Mouse (Mus musculus) liver, embryonic 14.5 days (tissue): Measurements from ENCODE around the gene Lamc2. TPM values are rescaled to one million over a fixed set of nuclear protein-coding genes. Genes with fewer than 3 reads are reported as not detected.

Experiments
- ATAC-seq: fragments of 200-750 bp; cut with Nextera tagmentation; 2 replicates; pipeline ENCODE4 v1.8.0; 2017; ENCODE audit warnings: moderate number of reproducible peaks, mild to moderate bottlenecking, moderate library complexity; ENCODE audit not compliant: insufficient read depth
- DNase-seq, 3 experiments: peaks; one replicate each; pipeline ENCODE4 v3.0.0-alpha.2; 2012 to 2013; ENCODE audit warnings: low read depth in 3 of 3, low spot score in 3 of 3
- H3K27ac ChIP-seq: fragments of 300-500 bp; sonication (generic); 2 replicates; pipeline ENCODE4 v1.5.1; 2014; ENCODE audit warnings: moderate library complexity, mild to moderate bottlenecking, control low read depth, inconsistent platforms
- H3K27me3 ChIP-seq: fragments of 300-500 bp; sonication (generic); 2 replicates; pipeline ENCODE4 v1.6.1; 2014; ENCODE audit warnings: mild to moderate bottlenecking, low read length, moderate library complexity; ENCODE audit not compliant: control insufficient read depth, insufficient read depth
- H3K36me3 ChIP-seq: fragments of 300-500 bp; sonication (generic); replicated peaks from 2 replicates; pipeline ENCODE4 v1.6.1; 2014; ENCODE audit warnings: low read depth; ENCODE audit not compliant: control insufficient read depth, insufficient read depth
- H3K4me1 ChIP-seq, 2 experiments: fragments of 200-500 bp in 1 of 2; fragments of 300-500 bp in 1 of 2; sonication (generic) in 1 of 2; replicated peaks; 2 replicates each; pipeline ENCODE4 v1.6.1; 2012 to 2014; ENCODE audit warnings: antibody characterized with exemption in 1 of 2, inconsistent platforms in 1 of 2, low read length in 1 of 2; ENCODE audit not compliant: control insufficient read depth in 2 of 2, insufficient read depth in 2 of 2
- H3K4me2 ChIP-seq: fragments of 300-500 bp; sonication (generic); 2 replicates; pipeline ENCODE4 v1.6.1; 2014; ENCODE audit warnings: low read depth, mild to moderate bottlenecking, control low read depth, moderate library complexity
- H3K4me3 ChIP-seq, 2 experiments: fragments of 200-500 bp in 1 of 2; fragments of 300-500 bp in 1 of 2; sonication (generic) in 1 of 2; 2 replicates each; pipeline ENCODE4 v1.5.1; 2012 to 2014; ENCODE audit warnings: low read depth in 2 of 2, low read length in 2 of 2, mild to moderate bottlenecking in 2 of 2, control low read depth in 1 of 2, inconsistent platforms in 1 of 2, moderate library complexity in 1 of 2; ENCODE audit not compliant: insufficient read depth in 1 of 2
- H3K9ac ChIP-seq: fragments of 300-500 bp; sonication (generic); replicated peaks from 2 replicates; pipeline ENCODE4 v1.6.1; 2014; ENCODE audit warnings: mild to moderate bottlenecking, control low read depth, moderate library complexity
- H3K9me3 ChIP-seq: fragments of 300-500 bp; sonication (generic); 2 replicates; pipeline ENCODE4 v1.6.1; 2016; ENCODE audit warnings: low read length, mixed read lengths; ENCODE audit not compliant: control insufficient read depth
- CTCF ChIP-seq: IDR thresholded peaks from 2 replicates; pipeline ENCODE4 v1.5.1; 2016; ENCODE audit warnings: antibody characterized with exemption, low read depth, control low read depth
- EP300 ChIP-seq: IDR thresholded peaks from 2 replicates; pipeline ENCODE4 v1.6.1; 2016; ENCODE audit warnings: antibody characterized with exemption, low read depth
- WGBS: fragments of 180-500 bp; shearing (Covaris S2); extraction: QIAGEN DNeasy Blood & Tissue Kit; methylation state at CpG from one replicate; pipeline ENCODE4 v1.1.7; 2014; ENCODE audit not compliant: insufficient replicate concordance; 5-methylcytosine and 5-hydroxymethylcytosine counted together
- polyA plus RNA-seq, 2 experiments: library from polyadenylated mRNA; depleted of rRNA in 1 of 2; stranded (reverse) in 1 of 2; unstranded in 1 of 2; fragments of >200 nt; fragmentation: Nextera tagmentation in 1 of 2; extraction: Ambion mirVana in 1 of 2; gene quantifications; 2 replicates each; pipeline versions ENCODE4 v1.2.1 to v1.2.3; 2012 to 2014

Lamc2 gene
- polyA plus RNA-seq, 2 experiments = 0.10 to 0.14 TPM

DNA sequence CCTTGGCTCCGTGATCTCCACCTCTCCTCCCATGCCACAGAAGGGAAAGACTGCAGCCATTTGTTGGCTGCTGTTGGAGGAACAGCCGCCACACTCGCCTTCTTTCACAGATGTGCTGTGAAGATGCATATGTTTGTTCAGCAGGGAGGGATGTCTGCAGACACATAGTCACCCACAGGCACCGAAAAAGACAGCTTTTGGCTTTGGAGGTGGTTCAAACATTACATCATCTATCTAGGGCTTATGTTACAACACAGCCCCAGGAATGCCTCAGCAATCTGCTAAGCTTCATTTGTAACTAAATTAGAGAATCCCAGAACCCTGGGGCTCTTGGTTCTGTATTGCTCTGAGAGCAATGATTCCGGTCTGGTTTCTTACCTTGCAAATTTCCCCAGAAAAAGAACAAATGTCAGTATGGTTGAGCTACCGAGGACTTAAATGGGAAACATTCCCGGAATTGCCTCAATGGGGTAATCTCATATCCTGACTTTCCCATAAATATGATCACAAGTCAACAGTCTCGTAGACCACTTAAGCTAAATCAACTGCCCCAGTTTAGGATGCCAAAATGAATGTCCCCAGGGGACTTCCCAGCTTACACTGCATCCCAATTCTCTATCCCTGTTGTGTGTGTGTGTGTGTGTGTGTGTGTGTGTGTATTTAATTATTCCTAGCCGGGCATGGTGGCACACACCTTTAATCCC is 5.5 kb downstream of the Lamc2 start:
- H3K4me1 ChIP-seq = no peaks in the 10 kb centered on the region
- 46% methylated on average over 9 of the region's 9 CpGs for WGBS
- no peak overlapping the region for H3K9ac ChIP-seq
- H3K36me3 ChIP-seq = no peaks in the 10 kb centered on the region
- no peak overlapping the region for H3K4me3 ChIP-seq
- H3K27me3 ChIP-seq = peaks cover 11% of the 10 kb centered on the region
- DNase-seq (no peak), ATAC-seq (no peak)
- TF ChIP-seq CTCF (no peak), EP300 (no peak)
- no peaks in the 10 kb centered on the region for H3K9me3 ChIP-seq
- no peak overlapping the region for H3K27ac ChIP-seq
- no peak overlapping the region for H3K4me2 ChIP-seq

DNA sequence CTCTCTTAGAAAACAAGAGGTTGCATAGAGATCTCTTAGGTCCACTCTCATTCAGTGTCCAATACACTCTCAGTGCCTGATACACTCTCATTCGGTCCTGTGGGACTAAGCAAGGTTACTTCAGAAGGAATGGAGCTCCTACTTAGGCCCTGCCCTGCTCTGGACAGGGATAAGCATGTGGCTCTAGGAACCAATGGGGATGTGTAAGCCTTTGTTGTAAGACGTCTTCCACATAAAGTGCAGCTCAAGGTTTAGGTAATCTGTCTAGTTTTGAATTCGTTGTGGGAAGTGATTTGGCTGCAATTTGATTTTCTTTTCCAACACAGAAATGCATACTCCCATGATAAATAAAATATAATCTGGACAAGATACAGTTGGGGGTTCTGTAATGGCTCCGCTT is 6.1 kb downstream of the Lamc2 start:
- Histone ChIP-seq H3K9me3 (no peaks in the 10 kb centered on the region), H3K27me3 (peaks cover 5% of the 10 kb centered on the region), H3K36me3 (no peaks in the 10 kb centered on the region), H3K4me2 (no peak overlapping the region), H3K9ac (no peak overlapping the region), H3K4me1 (no peaks in the 10 kb centered on the region), H3K27ac (no peak overlapping the region), H3K4me3 (no peak overlapping the region)
- TF ChIP-seq CTCF (no peak), EP300 (no peak)
- ATAC-seq = no peak
- DNase-seq = no peak
- WGBS = 44% methylated on average over 4 of the region's 4 CpGs

DNA sequence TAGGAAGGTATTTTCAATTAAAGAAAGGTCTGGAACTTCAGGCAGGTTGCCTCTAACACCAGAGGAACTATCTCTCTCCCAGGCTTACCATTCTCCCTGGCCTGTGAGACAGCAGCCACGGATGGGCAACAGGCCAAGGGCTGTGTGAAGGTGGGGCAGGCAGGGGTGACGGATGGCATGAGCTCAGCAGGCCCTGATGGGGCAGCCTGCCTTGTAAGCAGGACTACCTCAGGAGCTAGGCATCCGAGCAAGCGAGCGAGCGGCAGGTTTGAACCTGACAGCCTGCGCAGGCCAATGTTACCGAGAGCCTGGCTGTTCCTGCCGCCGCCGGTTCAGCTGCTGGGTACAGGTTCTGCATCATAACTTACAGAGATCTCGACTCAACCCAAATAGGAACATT is 11.4 kb downstream of the Lamc2 start:
- no peak overlapping the region for H3K9ac ChIP-seq
- ATAC-seq (no peak), DNase-seq (no peak)
- no peak overlapping the region for H3K4me2 ChIP-seq
- H3K4me1 ChIP-seq = no peaks in the 10 kb centered on the region
- no peaks in the 10 kb centered on the region for H3K27me3 ChIP-seq
- no peak overlapping the region for H3K4me3 ChIP-seq
- H3K27ac ChIP-seq = no peak overlapping the region
- no peaks in the 10 kb centered on the region for H3K9me3 ChIP-seq
- TF ChIP-seq CTCF = no peak
- TF ChIP-seq EP300 = no peak
- H3K36me3 ChIP-seq = no peaks in the 10 kb centered on the region
- 57% methylated on average over 12 of the region's 12 CpGs for WGBS

- DNase-seq (no peak), ATAC-seq (no peak)
- 36% methylated on average over 3 of the region's 3 CpGs for WGBS
Measured at GRCm38 (mm10) chr1:153173276-153173675, 13.0 kb downstream of the Lamc2 start.

GRCm38 (mm10) chr1:153172291-153172731 is 13.9 kb downstream of the Lamc2 start:
- Histone ChIP-seq H3K9me3 (no peaks in the 10 kb centered on the region), H3K4me2 (no peak overlapping the region), H3K4me3 (no peak overlapping the region), H3K9ac (no peak overlapping the region), H3K36me3 (no peaks in the 10 kb centered on the region), H3K4me1 (no peaks in the 10 kb centered on the region), H3K27me3 (no peaks in the 10 kb centered on the region), H3K27ac (no peak overlapping the region)
- no peak for TF ChIP-seq EP300
- no peak for TF ChIP-seq CTCF
- ATAC-seq (no peak), DNase-seq (no peak)
- 19% methylated on average over 9 of the region's 9 CpGs for WGBS

More at GRCm38 (mm10) chr1:153173276-153173675, 13.0 kb downstream of the Lamc2 start:
- no peaks in the 10 kb centered on the region for H3K9me3 ChIP-seq
- H3K9ac ChIP-seq = no peak overlapping the region
- H3K4me2 ChIP-seq = no peak overlapping the region
- H3K27ac ChIP-seq = no peak overlapping the region
- no peak overlapping the region for H3K4me3 ChIP-seq
- no peaks in the 10 kb centered on the region for H3K36me3 ChIP-seq
- no peaks in the 10 kb centered on the region for H3K27me3 ChIP-seq
- no peaks in the 10 kb centered on the region for H3K4me1 ChIP-seq
- no peak for TF ChIP-seq EP300
- TF ChIP-seq CTCF = no peak
